Mouse (Mus musculus) lung, embryonic 16.5 days (tissue): ENCODE results near the gene Fndc10. TPM values are rescaled to one million over a fixed set of nuclear protein-coding genes. Genes with fewer than 3 reads are reported as not detected.
A peak's percentile ranks its signal among the peaks of the same experiment; 100 is the strongest.

ENCODE experiments used
- ATAC-seq: fragments of 200-750 bp; cut with Nextera tagmentation; 2 replicates; pipeline ENCODE4 v1.8.0; 2017; ENCODE audit warnings: low read depth, mild to moderate bottlenecking, moderate library complexity
- H3K27ac ChIP-seq: fragments of 300-500 bp; sonication (generic); 2 replicates; pipeline ENCODE4 v1.5.1; 2014; ENCODE audit warnings: mild to moderate bottlenecking, control low read depth, low read length
- H3K27me3 ChIP-seq: fragments of 300-500 bp; sonication (generic); 2 replicates; pipeline ENCODE4 v1.6.1; 2014; ENCODE audit warnings: low read depth, low read length, mixed read lengths; ENCODE audit not compliant: control insufficient read depth, insufficient read depth
- H3K36me3 ChIP-seq: fragments of 300-500 bp; sonication (generic); 2 replicates; pipeline ENCODE4 v1.6.1; 2014; ENCODE audit warnings: low read length; ENCODE audit not compliant: control insufficient read depth, insufficient read depth
- H3K4me1 ChIP-seq: fragments of 300-500 bp; sonication (generic); replicated peaks from 2 replicates; pipeline ENCODE4 v1.6.1; 2014; ENCODE audit warnings: low read length, mixed read lengths; ENCODE audit not compliant: control insufficient read depth, insufficient read depth
- H3K4me2 ChIP-seq: fragments of 300-500 bp; sonication (generic); 2 replicates; pipeline ENCODE4 v1.6.1; 2014; ENCODE audit warnings: low read depth, low read length, control low read depth
- H3K4me3 ChIP-seq: fragments of 300-500 bp; sonication (generic); 2 replicates; pipeline ENCODE4 v1.5.1; 2014; ENCODE audit warnings: mild to moderate bottlenecking, low read length, control low read depth
- H3K9ac ChIP-seq: fragments of 300-500 bp; sonication (generic); 2 replicates; pipeline ENCODE4 v1.6.1; 2014; ENCODE audit warnings: low read length, control low read depth
- H3K9me3 ChIP-seq: fragments of 300-500 bp; sonication (generic); 2 replicates; pipeline ENCODE4 v1.6.1; 2016; ENCODE audit warnings: low read length; ENCODE audit not compliant: control insufficient read depth
- WGBS: fragments of 180-500 bp; shearing (Covaris S2); extraction: QIAGEN DNeasy Blood & Tissue Kit; methylation state at CpG from one replicate; pipeline ENCODE4 v1.1.7; 2014; 5-methylcytosine and 5-hydroxymethylcytosine counted together
- polyA plus RNA-seq: library from polyadenylated mRNA; unstranded; fragments of >200 nt; fragmentation: Nextera tagmentation; extraction: Ambion mirVana; gene quantifications from 2 replicates; pipeline ENCODE4 v1.2.1, GENCODE M21; 2015

Fndc10 gene
- polyA plus RNA-seq, 1 experiment from 2014 or later = 1.3 TPM

DNA sequence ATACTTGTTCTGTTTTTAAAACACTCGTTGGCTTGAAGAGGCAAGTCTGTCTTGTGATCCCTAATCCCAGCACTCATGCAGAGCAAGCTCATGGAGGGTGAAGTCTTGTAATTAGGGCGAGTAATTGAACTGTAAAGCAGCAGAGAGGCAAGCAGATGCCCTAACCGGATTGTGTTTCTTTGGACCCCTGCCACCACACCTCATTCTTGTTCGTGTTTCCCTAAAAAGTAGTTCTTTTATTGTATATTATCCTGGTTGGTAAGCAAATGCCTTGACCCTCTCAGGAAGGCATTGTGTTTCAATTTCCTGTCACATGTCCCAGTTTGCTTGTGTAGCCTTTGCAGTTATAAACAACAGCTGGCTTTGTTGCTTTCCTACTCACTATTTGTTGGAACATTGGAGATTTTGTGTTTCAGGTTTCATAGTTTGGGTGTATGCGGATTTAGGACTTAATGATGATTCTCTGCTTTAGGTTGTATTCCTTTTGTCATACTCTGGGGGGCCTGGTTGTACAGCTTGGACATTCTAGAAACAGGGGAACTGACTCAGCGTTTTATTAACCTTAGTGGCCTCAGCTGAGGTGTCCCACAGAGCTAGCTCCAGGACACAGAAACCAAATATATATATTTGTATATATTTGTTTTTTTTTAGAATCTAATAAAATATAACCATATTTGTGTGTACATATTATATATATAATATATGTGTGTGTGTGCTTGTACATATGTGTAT lies 16.5 kb downstream of the Fndc10 start:
- H3K9me3 ChIP-seq = no peaks in the 10 kb centered on the region
- ATAC-seq = peak; percentile 27
- H3K4me1 ChIP-seq = peaks cover 14% of the 10 kb centered on the region
- H3K4me3 ChIP-seq = no peak overlapping the region
- peaks cover 4% of the 10 kb centered on the region for H3K36me3 ChIP-seq
- peak overlapping the region; percentile 17; the same call in 1 of the 2 replicates for H3K4me2 ChIP-seq
- H3K27ac ChIP-seq = peak overlapping the region; percentile 77
- 54% methylated on average over 6 of the region's 6 CpGs for WGBS
- no peak overlapping the region for H3K9ac ChIP-seq
- H3K27me3 ChIP-seq = no peaks in the 10 kb centered on the region

DNA sequence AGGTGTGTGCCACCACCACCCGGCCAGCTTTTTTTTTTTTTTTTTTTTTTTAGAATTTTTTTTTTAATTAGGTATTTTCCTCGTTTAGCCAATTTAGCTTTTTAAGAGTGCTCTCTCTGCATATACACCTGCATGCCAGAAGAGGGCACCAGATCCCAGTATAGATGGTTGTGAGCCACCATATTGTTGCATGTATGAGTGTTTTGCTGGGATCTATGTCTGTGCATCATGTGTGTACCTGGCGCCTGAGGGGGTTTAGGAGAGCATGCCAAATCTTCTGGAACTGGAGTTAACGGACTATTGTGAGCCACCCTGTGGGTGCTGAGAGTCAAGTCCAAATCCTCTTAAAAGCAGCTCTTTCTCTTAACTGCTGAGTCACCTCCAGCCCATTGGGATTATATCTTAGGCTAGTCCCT lies 27.5 kb downstream of the Fndc10 start:
- Histone ChIP-seq H3K27ac (no peak overlapping the region), H3K9ac (no peak overlapping the region), H3K4me1 (no peaks in the 10 kb centered on the region), H3K36me3 (peaks cover 12% of the 10 kb centered on the region), H3K9me3 (no peaks in the 10 kb centered on the region), H3K4me2 (no peak overlapping the region), H3K4me3 (no peak overlapping the region), H3K27me3 (no peaks in the 10 kb centered on the region)
- peak; percentile 43; the same call in 1 of the 2 replicates for ATAC-seq
- WGBS = 64% methylated on average over 4 of the region's 4 CpGs

DNA sequence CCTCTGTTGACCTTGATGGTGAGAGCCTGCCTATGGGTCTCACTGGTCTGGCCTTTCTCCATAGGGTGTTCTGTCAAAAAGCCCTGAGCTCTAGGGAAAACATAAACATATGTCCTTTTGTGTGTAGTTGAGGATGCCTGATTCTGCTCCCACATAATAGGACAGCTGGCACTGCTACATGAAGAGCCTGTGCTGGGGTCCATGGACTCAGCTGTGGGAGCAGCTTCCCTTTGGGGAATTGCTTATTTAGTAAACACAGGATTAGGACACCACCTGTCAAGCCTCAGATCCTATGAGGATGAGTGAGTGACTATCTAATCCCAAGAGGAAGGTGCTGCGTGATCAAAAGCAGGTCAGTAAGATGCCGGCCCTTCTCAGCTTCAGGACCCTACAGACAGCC lies 33.9 kb downstream of the Fndc10 start:
- no peak for ATAC-seq
- H3K4me1 ChIP-seq = no peaks in the 10 kb centered on the region
- H3K27me3 ChIP-seq = no peaks in the 10 kb centered on the region
- H3K4me2 ChIP-seq = no peak overlapping the region
- no peak overlapping the region for H3K4me3 ChIP-seq
- peaks cover 7% of the 10 kb centered on the region; the same call in 1 of the 2 replicates for H3K36me3 ChIP-seq
- no peak overlapping the region for H3K27ac ChIP-seq
- H3K9ac ChIP-seq = no peak overlapping the region
- 74% methylated on average over 2 of the region's 2 CpGs for WGBS
- no peaks in the 10 kb centered on the region for H3K9me3 ChIP-seq

DNA sequence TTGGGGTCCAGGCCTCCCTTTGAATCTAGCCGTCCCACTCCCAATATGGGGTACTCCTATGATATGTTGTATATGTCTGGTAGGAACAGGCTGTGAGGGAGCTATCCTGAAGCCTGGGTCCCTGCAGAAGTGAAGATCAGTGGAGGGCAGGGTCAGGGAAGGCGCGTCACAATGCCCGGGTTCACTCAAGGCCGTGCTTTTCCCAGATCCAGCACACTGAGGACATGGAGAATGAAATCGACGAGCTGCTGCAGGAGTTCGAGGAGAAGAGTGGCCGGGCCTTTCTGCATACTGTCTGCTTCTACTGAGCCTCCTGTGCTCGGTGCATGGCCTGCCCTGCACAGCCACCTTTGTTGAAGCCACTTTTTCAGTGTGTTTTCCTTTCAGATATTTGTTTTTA lies 39.1 kb downstream of the Fndc10 start:
- Histone ChIP-seq H3K4me2 (no peak overlapping the region), H3K9ac (no peak overlapping the region)

DNA sequence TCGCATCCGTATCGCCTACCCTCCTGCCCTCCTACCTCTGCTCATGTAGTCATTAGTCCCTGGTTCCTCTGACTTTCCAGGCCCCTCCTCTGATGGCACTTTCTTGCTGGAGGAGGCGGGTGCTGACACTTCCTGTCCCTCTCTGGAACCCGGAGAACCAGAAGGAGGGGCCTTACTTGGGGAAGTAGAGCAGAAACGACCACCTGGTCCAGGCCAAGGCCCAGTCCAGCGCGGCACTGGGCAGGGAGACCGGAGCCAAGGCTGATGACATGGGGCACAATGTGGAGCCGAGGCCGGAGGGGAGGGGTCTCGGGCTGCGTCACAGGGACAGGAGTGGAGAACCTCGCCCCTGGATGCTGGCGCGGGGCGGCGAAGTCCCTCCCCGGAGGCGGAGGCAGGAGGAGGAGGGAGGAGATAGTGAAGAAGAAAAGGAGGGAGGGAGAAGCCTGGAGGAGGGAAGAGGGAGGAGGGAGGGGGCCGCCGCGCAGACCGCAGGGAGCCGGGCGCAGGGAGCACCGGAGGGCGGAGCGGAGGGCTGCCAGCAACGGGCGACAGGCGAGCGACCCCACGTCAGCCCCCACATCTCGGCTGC lies 40.3 kb downstream of the Fndc10 start, which contains the start of gene Tmem240:
Tmem240 (plus strand) TSS at position 451 of the 592 bp plus-strand sequence.
- peak within 1 kb of the TSS; percentile 62 for H3K27ac ChIP-seq
- H3K36me3 ChIP-seq = peaks cover 2% of the 10 kb centered on the region; the same call in 1 of the 2 replicates
- peak within 1 kb of the TSS; percentile 80 for H3K4me3 ChIP-seq
- peaks cover 11% of the 10 kb centered on the region for H3K4me1 ChIP-seq
- ATAC-seq = peak; percentile 95
- no peaks in the 10 kb centered on the region for H3K27me3 ChIP-seq
- under 1% methylated on average over 32 of the region's 35 CpGs for WGBS
- H3K4me2 ChIP-seq = peak within 1 kb of the TSS; percentile 83
- H3K9ac ChIP-seq = peak within 1 kb of the TSS; percentile 80
- H3K9me3 ChIP-seq = no peaks in the 10 kb centered on the region

More for the DNA sequence above, 39.1 kb downstream of the Fndc10 start:
- no peak for ATAC-seq
- Histone ChIP-seq H3K9me3 (no peaks in the 10 kb centered on the region), H3K27ac (no peak overlapping the region), H3K27me3 (no peaks in the 10 kb centered on the region), H3K4me1 (peaks cover 11% of the 10 kb centered on the region), H3K4me3 (no peak overlapping the region), H3K36me3 (peaks cover 2% of the 10 kb centered on the region; the same call in 1 of the 2 replicates)
- WGBS = 84% methylated on average over 10 of the region's 10 CpGs

GRCm38 (mm10) chr4:155734951-155735702 lies 41.0 kb downstream of the Fndc10 start:
- ATAC-seq = peak; percentile 82
- peaks cover 11% of the 10 kb centered on the region for H3K4me1 ChIP-seq
- H3K9ac ChIP-seq = peak overlapping the region; percentile 80
- H3K36me3 ChIP-seq = peaks cover 5% of the 10 kb centered on the region; the same call in 1 of the 2 replicates
- H3K9me3 ChIP-seq = no peaks in the 10 kb centered on the region
- WGBS = under 1% methylated on average over 61 of the region's 79 CpGs
- H3K27me3 ChIP-seq = no peaks in the 10 kb centered on the region
- H3K27ac ChIP-seq = no peak overlapping the region; the same call in none of the 2 replicates
- peak overlapping the region; percentile 80 for H3K4me3 ChIP-seq
- H3K4me2 ChIP-seq = peak overlapping the region; percentile 83

DNA sequence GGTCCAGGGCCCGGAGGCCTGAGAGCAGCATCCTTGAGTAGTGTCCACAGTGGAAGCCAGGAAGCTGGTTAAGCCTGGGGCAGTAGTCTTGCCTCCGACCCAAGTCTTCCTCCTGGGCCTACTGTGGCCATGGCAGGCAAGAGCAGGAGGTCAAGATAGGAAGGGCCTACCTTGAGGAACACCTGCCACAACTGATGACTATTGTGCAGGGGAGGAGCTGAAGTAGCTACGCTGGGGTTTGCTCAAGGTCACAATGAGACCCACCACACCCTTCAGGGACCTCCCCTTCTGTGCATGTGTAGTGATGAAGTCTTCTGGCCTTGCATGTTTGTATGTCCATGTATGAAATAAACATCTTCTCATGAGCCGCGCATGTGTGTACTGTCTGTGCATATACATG lies 41.6 kb downstream of the Fndc10 start:
- no peak for ATAC-seq
- H3K9ac ChIP-seq = peak overlapping the region; percentile 80
- peaks cover 11% of the 10 kb centered on the region; the same call in 1 of the 2 replicates for H3K36me3 ChIP-seq
- peaks cover 11% of the 10 kb centered on the region for H3K4me1 ChIP-seq
- no peaks in the 10 kb centered on the region for H3K27me3 ChIP-seq
- no peaks in the 10 kb centered on the region for H3K9me3 ChIP-seq
- H3K4me3 ChIP-seq = peak overlapping the region; percentile 80
- 65% methylated on average over 5 of the region's 5 CpGs for WGBS
- H3K4me2 ChIP-seq = peak overlapping the region; percentile 83
- no peak overlapping the region for H3K27ac ChIP-seq

GRCm38 (mm10) chr4:155736421-155736820 lies 42.3 kb downstream of the Fndc10 start:
- ATAC-seq = no peak
- Histone ChIP-seq H3K4me3 (no peak overlapping the region), H3K27me3 (no peaks in the 10 kb centered on the region), H3K9ac (no peak overlapping the region), H3K4me2 (no peak overlapping the region), H3K4me1 (peaks cover 11% of the 10 kb centered on the region), H3K9me3 (no peaks in the 10 kb centered on the region), H3K27ac (no peak overlapping the region), H3K36me3 (peaks cover 10% of the 10 kb centered on the region; the same call in 1 of the 2 replicates)
- WGBS = 83% methylated on average over 5 of the region's 5 CpGs

GRCm38 (mm10) chr4:155738262-155738661 lies 44.1 kb downstream of the Fndc10 start:
- Histone ChIP-seq H3K27me3 (no peaks in the 10 kb centered on the region), H3K4me2 (no peak overlapping the region), H3K27ac (no peak overlapping the region), H3K4me1 (peaks cover 11% of the 10 kb centered on the region), H3K4me3 (no peak overlapping the region), H3K9me3 (no peaks in the 10 kb centered on the region), H3K36me3 (peaks cover 12% of the 10 kb centered on the region; the same call in 1 of the 2 replicates), H3K9ac (no peak overlapping the region)
- no peak for ATAC-seq
- WGBS = 49% methylated on average over 8 of the region's 8 CpGs
